Mouse (Mus musculus): ENCODE results near the gene Sphk2.

DNA sequence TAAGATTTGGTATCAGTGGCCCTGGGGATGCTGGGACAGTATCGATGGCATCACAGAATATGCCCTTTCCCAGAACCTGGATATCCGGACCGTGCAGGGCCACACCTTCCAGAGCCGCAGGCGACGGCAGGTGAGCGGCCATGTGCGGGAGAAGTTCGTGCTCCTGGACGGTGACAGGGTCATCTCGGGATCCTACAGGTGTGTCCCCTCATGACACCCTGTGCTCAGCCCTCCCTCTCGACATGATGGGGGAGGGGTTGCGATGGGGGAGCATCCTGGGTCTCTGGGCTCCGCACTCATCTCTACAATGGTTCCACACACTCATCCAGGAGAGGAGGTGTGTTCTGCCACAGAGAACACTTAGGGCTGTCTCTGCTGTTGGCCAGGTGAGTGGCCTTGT lies 6.0 kb upstream of the Sphk2 start:
- TF ChIP-seq CTCF (IDR thresholded peaks at IDR 0.05; ENCODE audit: borderline replicate concordance, extremely low read depth, insufficient read depth, insufficient read length) (no peak), POLR2A (IDR thresholded peaks at IDR 0.05; ENCODE audit: borderline replicate concordance, extremely low read depth, insufficient read depth, insufficient read length, poor library complexity, severe bottlenecking) (no peak)
